Mouse (Mus musculus) c-Kit-positive CD71-positive TER-119-positive erythroid progenitor cells, embryonic 14.5 days (primary cell): ENCODE measurements around the gene Dock9.
A peak's percentile ranks its signal among the peaks of the same experiment; 100 is the strongest.

Experiments used
- DNase-seq: peaks from one replicate; pipeline ENCODE4 v3.0.0-alpha.2; 2013; ENCODE audit warnings: low spot score

The Dock9 gene

DNA sequence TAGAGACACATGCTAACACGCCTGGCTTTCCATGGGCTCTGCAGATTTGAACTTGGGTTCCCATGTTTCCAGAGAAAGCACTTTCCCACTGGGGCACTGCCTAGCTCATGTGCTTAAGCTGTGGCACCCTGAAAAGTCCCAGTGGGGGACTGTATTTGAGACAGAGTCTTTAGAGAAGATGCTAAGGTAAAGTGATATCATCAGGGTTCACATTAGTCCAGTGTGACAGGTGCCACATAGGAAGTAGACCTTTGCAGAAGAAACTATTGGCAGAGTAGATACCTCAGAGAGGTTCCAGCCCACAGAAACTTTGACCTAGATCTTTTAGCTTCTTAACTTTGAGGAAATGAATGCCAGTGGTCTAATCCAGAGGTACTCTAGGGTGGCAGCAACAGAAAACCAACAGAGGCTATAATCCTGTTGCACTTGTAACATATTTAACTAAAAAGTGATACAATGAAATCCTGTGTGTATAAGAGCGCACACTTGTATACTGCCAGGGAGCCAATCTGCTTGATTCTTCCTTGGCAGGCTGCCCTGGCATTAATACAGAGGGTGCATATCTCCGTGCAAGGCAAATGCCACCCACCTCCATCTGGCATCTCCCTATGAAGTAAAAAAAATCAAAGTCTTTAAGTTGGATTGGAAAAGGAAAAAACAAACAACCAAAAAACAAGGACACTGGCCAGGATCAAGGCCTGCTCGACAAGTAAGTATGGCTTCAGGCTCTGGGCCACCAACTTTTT is 179.8 kb downstream of the Dock9 start:
- no peak for DNase-seq

DNA sequence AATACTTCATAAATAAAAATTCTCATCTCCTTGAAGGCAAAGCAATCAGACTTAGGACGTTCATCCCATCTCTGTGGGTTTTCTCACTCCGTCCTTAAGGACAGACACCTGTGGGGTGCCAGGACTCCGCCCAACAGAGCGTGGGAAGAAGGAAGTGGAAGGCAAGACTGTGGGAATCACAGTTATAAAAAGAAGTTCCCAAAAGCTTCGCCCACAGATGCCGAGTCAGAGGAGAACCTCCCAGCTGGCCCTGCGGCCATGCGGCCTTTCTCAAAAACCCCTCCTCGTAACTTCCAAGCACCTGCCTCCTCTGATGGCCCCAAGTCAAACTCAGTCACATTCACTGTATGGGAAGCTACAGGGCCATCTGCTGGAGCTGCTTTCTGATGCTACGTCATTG is 182.2 kb downstream of the Dock9 start:
- DNase-seq: no peak

DNA sequence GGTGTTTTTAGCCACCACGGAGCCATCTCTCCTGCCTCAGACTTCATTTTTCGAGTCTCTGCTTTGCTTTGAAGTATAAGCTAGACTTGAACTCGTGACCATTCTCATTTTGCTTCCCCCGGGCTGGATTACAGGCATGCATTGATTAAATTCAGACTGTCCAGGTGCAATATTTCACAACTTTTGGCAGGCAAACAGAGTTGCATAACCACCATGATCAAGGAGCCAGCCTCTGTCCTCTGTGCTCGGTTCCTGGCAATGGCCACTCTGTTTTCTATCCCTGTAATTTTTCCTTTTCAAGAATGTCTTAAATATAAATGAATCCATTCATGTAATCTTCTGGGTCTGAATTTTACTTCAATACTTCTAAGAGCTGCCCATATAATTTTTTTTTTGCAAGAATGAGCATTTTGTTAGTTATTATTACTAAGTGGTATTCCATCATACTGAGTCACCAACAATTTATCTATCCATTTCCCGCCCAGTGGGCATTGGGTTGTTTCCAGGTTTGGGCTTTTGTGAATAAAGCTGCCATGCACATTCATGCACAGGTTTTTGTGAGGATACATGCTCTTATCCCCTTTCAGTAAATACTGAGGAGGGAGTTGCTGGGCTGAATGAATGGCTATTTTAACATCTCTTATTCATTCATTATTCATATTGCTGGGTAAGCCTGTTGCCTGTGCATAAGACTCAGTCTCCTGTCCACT is 183.0 kb downstream of the Dock9 start:
- no peak for DNase-seq

DNA sequence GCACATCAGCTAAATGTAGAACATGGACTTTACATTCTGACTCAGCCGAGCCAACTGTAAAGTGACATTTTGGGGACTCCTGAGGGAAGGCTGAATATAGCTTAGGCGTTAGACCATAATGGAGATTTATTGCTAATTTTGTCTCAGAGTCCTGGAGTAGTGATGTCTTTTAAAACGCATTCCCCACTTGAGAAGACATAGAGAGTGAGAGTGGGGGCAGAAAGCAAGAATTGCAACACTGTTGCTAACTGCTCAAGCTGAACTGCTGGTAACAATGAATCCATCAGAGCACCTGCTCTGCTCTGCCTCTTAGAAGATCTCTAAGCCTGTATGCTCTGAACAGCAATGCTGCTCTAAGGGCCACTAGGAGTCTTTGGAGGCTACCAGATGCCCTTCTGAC is 184.1 kb downstream of the Dock9 start:
- no peak for DNase-seq

DNA sequence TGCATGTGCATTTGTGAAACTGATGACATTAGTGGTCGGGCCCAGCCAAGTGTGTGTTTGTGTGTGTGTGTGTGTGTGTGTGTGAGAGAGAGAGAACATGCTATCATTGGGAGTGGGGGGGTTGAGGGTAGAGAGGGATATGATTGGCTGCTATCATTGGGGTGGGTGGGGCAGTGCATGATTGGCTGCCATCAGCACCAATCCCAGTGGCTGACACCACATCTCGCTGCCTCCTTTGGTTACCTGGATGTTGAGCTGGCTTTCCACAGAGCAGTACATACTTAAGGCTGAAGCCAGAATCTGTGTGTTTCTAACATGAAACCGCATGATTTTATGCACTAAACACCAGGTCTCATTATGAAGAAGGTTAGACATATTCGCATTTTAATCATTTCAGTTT is 184.7 kb downstream of the Dock9 start:
- no peak for DNase-seq

DNA sequence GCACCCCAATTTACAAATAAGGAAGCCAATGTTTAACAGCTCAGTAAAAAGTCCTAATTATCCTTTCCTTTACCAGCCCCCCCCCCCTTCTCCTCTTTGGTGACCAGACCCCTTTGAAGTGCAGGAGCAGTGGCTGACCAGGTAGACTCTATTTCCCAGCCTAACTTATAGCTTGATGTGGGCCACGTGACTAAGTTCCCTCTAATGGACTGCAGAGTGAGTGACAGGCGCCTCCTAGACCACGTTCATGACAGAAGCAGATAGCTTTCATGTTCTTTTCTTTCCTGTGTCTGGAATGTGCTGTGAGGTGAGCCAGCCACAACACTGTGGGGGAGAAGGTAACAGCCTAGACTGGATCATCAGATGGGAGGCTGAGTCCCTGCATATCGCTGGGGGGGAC is 186.1 kb downstream of the Dock9 start:
- no peak for DNase-seq

DNA sequence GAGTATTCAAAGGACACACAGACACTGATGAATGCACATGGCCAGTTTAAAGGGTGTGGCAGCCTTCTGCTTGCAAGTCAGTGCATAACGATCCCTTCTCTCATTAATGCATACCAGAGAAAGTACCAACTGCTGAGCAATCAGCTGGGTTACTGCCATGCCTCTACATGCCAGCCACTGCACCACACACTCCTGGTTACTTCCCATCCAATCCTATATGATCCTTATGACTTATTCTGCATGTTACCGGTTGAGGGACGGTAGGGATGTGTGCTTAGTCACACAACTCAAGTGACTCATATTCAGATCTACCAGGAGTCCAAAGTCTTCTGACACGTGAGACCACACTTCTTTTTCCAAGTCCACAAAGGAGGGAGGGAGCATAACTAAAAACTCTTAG is 186.5 kb downstream of the Dock9 start:
- DNase-seq: no peak

DNA sequence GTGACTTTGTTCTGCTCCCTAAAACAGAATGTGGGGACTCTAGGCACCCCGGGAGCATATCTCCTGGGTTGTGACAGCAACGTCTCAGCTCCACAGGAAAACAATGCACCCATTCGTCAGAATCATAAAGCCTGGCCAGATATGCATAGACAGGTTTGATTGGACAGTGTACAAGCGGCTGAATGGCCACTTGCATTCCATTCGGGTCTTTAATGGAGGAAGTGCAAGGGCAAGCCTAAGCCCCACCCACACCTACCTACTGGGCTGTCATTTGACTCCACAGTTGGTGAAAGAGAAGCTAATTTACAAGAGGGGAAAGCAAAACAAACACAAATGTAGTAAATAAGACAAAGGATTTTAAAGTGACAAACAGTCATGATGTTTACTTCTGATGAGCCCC is 189.1 kb downstream of the Dock9 start:
- no peak for DNase-seq

DNA sequence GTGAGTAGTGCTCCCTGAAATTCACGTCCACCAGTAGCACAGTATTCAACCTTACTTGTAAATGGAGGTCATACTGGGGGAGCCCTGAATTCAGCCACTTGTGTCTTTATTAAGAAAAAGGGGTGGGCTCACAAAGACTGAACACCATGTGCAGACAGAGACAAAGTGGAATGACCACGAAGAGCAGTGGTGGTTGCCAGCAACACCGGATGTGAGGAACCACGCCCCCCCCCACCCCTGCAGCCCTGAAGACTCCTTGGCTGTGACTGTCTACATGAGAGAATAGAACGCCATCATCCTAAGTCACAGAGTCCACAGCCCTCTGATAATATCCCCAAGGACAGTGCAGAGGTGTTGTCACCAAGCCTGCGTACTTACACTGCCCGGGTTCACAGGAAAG is 191.2 kb downstream of the Dock9 start:
- DNase-seq: no peak

DNA sequence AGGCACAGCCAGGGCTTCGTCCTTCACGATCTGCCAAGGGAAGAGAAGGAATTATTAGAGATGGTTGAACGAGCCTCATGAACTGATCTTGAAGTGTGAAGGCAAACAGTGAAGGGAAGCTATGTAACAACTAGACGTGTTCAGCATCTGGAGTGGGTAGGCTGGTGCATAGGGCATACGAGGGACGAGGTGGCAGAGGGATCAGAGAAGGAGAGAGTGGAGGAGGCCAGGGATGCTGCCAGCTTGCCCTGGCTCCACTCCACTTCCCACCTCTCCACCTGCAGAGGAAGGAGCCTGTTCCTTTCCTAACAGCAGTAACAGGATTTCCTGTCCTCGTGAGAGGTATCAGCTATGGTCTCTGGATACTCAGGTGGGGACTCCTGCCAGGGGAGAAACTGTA is 192.4 kb downstream of the Dock9 start:
- no peak for DNase-seq

DNA sequence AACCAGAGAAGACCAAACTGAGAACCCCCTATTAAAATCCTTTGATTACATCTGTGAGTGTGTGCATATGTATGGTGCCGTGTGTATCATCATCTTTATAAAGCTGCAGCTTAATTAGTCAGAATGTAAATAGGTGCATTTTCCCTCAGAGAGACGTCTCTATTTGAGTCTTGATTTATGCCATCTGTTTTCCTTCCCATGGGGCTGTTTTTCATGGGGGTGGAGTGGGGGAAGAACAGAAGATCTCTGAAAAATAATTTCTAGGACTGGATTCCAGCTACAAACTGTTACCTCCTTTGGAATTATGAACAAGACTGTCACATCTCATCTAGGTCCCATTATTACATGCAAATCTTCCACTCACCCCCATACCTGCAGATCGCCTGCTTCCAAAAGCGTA is 193.1 kb downstream of the Dock9 start:
- no peak for DNase-seq

DNA sequence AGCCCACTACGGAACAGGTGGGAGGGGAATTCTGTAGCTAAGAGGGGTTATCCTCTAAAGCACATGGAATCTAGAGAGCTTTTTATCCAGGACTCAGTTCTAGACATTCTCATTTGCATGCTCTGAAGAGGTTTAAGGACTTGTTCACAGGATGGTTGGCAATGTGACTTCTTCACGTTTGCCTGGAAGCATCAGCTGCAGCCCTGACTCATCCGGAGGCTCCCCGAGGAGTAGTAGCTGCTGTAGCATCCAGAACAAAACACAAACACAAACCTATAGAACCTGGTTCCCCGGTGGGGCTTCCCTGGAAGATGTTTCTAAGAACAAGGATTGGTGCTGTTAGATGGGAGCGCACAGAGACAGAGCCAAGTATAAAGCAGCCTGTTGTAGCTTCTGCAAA is 195.0 kb downstream of the Dock9 start:
- no peak for DNase-seq

DNA sequence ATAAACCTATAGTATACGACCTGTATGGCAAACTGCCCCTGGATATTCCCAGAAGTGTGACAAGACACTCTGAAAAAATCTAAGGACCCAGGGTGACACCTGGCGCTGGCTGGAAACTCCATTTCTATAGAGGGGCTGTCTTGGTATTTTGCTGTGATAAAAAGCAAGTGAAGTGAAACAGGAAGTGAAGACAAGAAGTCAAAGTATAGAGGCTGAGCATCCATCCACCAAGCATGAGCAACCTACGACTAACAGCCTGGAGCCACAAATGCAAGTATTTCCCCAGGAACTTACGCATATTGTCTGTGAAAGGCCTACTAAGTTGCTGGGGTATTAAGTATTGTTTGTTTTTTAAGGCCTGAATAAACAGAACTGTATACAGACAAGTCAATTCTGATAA is 197.1 kb downstream of the Dock9 start:
- no peak for DNase-seq

DNA sequence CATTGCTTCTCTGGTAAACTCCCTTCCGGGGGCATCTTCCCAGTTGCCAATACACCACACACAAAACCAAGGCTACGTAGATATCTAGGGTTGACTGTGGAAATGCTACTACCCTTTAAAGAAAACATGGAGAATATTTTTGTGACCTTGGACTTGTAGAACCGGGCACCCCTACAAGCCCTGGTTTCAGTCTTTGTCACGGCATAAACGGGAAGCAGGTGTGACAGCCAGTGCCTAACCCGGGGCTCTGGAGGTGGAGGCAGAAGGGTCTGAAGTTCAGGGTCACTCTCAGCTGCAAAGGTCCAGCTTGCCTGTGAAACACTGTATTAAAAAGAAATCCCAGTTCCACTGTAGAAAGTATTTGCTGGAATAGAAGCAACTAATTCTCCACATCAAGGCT is 200.6 kb downstream of the Dock9 start:
- DNase-seq: no peak

DNA sequence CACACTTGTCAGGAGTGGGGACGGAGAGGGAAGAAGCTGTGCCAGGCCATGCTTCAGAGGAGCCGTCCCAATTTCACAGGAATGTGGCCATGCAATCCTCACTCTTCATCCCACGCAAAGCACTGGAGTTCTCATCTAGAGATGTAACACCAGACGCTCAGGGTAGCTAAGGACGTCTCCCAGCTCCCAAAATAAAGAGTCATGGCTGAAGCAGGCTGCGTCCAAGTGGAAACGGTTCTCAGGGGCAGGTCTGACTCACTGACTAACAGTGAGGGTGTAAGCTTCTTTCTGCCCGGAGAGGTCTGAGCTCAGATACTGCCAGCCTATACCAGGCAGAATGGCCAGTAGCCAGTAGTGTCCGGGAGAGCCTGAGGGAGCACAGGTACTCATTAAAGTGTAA is 201.0 kb downstream of the Dock9 start:
- no peak for DNase-seq

DNA sequence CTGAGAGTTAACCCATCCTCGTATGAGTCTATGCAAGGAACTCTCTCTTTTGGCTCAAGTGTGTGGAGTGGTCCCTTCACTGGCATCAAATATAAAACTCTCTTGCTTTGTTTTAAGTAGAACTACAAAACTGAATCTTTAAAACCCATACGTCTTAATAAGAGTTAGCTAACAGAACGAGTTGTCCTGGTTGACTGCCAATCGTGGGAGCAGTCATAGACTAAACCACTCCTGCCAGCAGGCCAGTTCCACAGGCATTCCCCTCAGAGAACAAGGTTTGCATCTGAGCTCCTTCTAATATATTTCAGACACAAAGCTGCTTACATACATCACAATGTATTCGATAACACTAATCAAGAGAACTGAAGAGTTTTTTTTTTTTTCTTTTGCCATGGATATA is 203.0 kb downstream of the Dock9 start:
- DNase-seq: no peak

DNA sequence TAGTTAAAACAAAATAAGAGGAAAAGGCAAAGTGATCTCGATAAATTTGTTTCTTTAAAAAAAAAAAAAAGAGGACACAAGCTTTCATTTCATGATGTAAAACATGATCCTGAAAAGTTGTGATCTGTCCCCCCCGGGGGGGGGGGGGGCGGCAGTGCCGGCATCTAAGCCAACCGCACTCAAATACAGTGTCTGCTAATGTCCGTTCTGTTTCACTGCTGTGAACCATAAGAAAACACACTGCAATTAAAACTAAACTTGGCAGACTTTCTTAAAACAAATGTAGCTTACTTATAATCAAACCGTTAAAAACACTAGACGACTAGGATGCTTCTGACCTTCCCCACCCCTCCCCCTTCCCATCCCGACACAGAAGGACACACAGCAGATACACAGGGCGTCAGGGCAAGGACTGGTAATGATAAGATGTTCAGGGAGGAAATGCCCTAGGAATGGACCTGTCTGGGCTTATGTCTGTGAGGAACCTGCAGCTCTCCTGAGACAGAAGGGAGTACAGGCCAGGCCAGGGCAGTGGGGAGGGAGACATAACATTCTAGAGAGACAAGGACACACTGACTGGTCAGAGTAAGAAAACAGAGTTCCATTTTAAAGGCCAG is 204.2 kb downstream of the Dock9 start:
- DNase-seq: no peak

DNA sequence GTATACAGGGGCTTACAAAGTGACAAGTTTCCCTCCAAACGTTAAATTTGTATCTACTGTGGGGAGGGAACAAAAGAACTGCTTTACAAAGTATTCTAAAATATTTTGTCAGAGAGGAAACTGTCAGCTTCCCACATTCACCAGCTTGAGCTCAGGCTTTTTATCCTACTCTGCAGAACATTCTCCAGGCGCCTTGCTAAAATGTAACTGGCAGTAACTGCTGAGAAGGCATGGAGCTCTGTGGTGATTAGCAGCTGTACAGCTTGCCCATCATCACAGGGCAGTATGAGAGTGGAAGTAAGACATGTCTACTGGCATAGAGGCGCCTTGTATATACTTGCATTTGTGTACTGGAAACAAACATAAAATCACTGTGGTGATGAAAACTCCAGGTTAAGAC is 204.7 kb downstream of the Dock9 start:
- no peak for DNase-seq

DNA sequence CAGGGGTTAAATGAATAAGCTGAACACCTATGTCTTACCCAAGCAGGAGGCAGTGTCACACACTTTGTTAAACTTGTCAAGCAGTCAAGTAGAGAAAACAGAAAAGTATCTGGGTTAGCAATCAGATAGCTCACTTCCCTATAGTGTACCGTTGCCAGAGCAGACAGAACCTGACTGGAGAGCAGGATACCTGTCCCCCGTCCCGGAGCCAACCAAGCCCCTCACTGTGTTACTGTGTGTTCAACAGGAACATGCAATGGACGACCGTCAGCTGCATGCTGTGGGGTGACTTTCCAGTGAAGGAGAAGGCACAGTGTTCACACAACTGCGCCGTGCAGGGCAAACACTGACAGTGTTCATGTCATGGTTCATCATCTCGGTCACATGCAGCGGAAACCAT is 205.3 kb downstream of the Dock9 start:
- no peak for DNase-seq

DNA sequence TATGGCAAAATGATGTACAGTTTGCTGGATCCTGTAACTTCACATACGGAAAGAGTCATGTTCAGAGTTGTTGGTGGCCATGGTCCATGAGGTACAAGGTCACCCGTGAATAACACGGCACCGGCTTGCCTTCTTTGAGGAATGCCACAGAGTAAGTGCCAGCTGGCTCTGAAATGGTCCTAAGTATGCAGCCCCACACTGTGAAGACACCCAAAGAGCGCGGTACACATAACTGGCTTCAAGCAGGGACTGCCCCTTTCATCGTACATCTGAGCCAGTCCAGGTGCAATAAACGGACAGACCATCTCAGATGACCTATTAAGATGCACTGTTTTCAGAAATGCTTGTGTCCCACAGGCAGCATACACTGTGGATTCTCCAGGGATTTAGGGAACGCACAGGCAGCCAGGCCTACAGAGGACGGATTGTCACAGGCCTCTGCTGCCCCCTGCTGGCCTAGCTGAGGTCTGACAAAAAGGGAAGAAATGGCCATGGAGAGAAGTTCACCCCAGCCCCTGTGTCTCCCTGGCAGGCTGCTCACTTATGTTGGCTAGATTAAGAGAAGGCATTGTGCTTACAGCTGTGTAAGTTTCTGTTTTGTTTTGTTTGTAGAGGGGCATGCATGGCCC is 208.4 kb downstream of the Dock9 start:
- peak; percentile 29 for DNase-seq

DNA sequence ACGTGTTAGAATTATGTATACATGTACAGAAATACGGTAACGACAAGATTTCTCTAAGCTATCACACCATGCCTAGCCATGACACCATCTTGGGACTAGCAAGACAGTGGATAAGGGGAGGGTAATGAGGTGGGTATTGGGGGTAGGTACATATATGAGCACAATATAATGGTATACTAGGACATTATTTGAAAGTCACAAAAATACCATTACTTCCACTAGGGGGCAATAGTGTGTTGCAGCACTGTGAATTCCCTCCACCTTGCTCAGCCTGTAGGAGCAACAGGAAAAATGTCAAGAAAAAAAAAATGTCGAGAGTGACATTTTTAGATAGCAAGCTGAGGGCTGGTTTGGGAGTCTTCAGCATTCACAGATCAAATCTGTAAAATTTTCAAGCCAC is 209.2 kb downstream of the Dock9 start:
- peak; percentile 39 for DNase-seq

DNA sequence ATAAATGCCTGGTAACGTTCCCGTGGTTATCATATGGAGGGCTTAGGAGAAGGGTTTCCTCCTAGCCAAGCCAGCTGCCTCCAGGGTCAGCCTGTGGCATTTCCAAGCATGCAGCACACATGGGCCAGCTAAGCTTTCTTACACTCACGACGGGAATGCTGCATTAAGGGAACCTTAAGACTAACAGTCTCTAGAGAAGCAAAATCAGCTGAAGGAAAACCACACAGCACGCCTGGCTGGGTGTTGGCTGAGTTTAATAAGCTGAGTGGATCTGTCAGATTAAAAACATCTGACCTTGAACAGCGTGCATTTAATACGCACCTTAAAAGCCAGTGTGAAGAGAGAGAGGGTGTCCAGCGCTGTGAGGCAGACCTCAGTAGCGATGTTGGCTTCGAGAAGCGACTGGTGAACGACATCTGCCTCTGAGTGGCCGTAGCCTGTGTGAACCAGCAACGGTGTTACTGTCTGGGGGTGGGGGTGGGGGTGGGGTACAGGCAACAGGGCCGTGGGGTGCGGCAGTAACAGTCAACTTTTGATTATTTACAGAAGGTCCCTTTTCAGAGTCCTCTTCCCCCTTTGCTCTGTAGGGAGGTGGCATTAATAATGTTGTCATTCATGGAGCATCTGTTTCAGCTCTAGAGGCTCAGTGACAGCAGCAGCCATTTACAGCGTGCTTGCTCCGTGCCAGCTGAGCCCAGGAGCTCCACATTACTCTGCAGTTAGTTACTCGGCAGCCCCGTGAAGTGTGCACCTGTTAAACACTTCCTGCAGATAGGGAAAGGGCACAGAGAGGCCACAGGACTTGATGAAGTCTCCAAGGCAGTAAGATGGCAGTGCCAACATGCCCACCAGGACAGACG is 211.5 kb downstream of the Dock9 start:
- no peak for DNase-seq
